Mouse (Mus musculus) heart, embryonic 15.5 days (tissue): ENCODE measurements at regions not wholly inside any gene's neighbourhood (a gene's known extent, or its start where the extent isn't known, plus 50 kb on each side); places are given as distances from the start of the nearest gene placed in this dataset.

Experiments used
- ATAC-seq: fragments of 200-750 bp; cut with Nextera tagmentation; replicated peaks from 2 replicates; pipeline ENCODE4 v1.8.0; 2017; ENCODE audit warnings: low read depth, moderate TSS enrichment; ENCODE audit not compliant: insufficient number of reproducible peaks, insufficient read depth, low FRiP score
- H3K27ac ChIP-seq: fragments of 300-500 bp; sonication (generic); 2 replicates; pipeline ENCODE4 v1.5.1; 2015; ENCODE audit warnings: mild to moderate bottlenecking, inconsistent platforms
- H3K27me3 ChIP-seq: fragments of 300-500 bp; sonication (generic); 2 replicates; pipeline ENCODE4 v1.6.1; 2015; ENCODE audit warnings: inconsistent platforms
- H3K36me3 ChIP-seq: fragments of 300-500 bp; sonication (generic); 2 replicates; pipeline ENCODE4 v1.6.1; 2015; ENCODE audit warnings: mild to moderate bottlenecking, inconsistent platforms
- H3K4me1 ChIP-seq: fragments of 300-500 bp; sonication (generic); replicated peaks from 2 replicates; pipeline ENCODE4 v1.6.1; 2015; ENCODE audit warnings: inconsistent platforms
- H3K4me2 ChIP-seq: fragments of 300-500 bp; sonication (generic); 2 replicates; pipeline ENCODE4 v1.6.1; 2015; ENCODE audit warnings: inconsistent platforms, mild to moderate bottlenecking, moderate library complexity
- H3K4me3 ChIP-seq: fragments of 300-500 bp; sonication (generic); 2 replicates; pipeline ENCODE4 v1.5.1; 2015; ENCODE audit warnings: mild to moderate bottlenecking, inconsistent platforms
- H3K9ac ChIP-seq: fragments of 300-500 bp; sonication (generic); 2 replicates; pipeline ENCODE4 v1.6.1; 2015; ENCODE audit warnings: mild to moderate bottlenecking, inconsistent platforms
- H3K9me3 ChIP-seq: fragments of 300-500 bp; sonication (generic); replicated peaks from 2 replicates; pipeline ENCODE4 v1.6.1; 2016; ENCODE audit warnings: inconsistent platforms
- WGBS: fragments of 180-500 bp; shearing (Covaris S2); methylation state at CpG from one replicate; pipeline ENCODE4 v1.1.7; 2015; ENCODE audit warnings: mixed read lengths; 5-methylcytosine and 5-hydroxymethylcytosine counted together

DNA sequence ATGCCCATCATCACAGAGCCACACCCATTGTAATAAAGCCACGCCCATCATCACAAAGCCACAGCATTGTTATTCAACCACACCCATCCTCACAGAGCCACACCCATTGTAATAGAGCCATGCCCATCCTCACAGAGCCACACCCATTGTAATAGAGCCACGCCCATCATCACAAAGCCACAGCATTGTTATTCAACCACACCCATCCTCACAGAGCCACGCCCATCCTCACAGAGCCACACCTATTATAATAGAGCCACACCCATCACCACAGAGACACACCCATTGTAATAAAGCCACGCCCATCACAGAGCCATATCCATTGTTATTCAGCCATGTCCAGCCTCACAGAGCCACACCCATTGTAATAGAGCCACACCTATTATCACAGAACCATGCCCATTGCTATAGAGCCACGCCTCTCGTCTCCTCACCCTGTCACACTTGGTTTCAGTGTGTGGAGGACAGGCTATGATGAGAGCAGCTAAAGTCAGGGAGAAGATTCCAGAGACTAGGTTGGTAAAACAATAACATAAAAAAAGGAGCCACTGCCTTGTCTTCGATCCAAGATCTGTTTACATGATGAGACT lies 85.6 kb downstream of the Gxylt1 start:
- H3K27ac ChIP-seq: no peak overlapping the region
- WGBS: 81% methylated on average over 7 of the region's 7 CpGs
- H3K9ac ChIP-seq: no peak overlapping the region
- no peaks in the 10 kb centered on the region for H3K36me3 ChIP-seq
- no peaks in the 10 kb centered on the region for H3K27me3 ChIP-seq
- ATAC-seq: no peak
- no peaks in the 10 kb centered on the region for H3K4me1 ChIP-seq
- no peak overlapping the region for H3K4me3 ChIP-seq
- no peaks in the 10 kb centered on the region for H3K9me3 ChIP-seq
- no peak overlapping the region for H3K4me2 ChIP-seq

DNA sequence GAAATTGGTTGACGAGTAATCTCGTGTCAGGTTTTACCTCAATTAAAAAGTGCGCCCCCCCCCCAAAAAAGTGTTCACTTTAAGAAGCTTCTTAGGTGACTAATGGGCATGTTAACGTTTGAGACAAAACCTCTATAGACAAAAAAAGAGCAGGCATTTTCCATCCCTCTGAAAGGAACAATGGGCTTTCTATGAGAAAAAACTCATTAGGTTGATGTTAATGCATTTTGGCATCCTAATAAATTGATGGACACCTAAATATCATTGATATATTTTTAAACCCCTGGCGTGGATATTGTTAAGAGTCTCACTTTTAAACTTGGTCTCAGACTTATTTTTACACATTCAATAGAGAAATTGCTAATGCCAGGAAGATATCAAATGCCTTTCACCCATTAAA lies 98.8 kb downstream of the Gxylt1 start:
- no peak overlapping the region for H3K9ac ChIP-seq
- no peaks in the 10 kb centered on the region for H3K4me1 ChIP-seq
- WGBS: 84% methylated on average over 5 of the region's 5 CpGs
- H3K27ac ChIP-seq: no peak overlapping the region
- H3K4me2 ChIP-seq: no peak overlapping the region
- H3K4me3 ChIP-seq: no peak overlapping the region
- H3K27me3 ChIP-seq: no peaks in the 10 kb centered on the region
- H3K36me3 ChIP-seq: no peaks in the 10 kb centered on the region
- ATAC-seq: no peak
- no peaks in the 10 kb centered on the region for H3K9me3 ChIP-seq

DNA sequence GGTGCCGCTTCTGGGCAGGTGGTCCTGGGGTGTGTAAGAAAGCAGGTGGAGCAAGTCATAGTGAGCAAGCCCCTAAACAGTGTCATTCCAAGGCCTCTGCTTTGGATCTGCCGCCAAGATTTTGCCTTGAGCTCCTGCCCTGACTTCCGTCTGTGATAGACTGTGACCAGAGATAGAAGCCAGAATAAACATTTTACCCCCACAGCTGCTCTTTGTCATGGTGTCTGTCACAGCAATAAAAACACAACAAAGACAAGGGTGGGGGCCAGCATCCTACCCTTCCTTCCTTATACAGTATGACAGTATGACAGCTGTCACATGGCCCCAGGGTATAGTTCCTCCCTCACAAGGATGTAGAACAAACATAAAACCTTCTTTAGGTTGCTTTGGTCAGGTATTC lies 106.2 kb downstream of the Gxylt1 start:
- 39% methylated on average over 3 of the region's 3 CpGs for WGBS

DNA sequence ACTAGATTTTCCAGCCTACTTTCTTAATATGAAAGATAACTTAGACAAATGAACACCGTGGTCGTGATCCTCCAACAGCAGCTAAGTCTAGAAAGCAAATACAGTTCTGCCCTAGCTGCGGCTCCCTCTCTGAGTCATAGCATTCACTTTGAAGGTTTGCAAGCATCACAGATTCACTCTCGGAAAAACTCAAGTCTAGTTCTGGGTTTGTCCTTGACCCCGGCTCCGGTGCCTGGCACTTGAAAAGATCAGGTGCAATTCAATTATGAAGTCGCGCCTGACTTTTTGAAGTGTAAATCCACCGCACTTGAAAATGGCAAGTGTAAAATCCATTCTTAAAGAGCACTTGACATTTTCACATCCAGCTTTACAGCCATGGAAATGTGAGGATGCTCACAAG lies 107.5 kb downstream of the Gxylt1 start:
- Histone ChIP-seq H3K9ac (no peak overlapping the region), H3K27ac (no peak overlapping the region), H3K36me3 (no peaks in the 10 kb centered on the region), H3K4me3 (no peak overlapping the region), H3K4me1 (no peaks in the 10 kb centered on the region), H3K27me3 (no peaks in the 10 kb centered on the region), H3K4me2 (no peak overlapping the region), H3K9me3 (no peaks in the 10 kb centered on the region)
- 83% methylated on average over 9 of the region's 9 CpGs for WGBS
- no peak for ATAC-seq

More for the DNA sequence above, 106.2 kb downstream of the Gxylt1 start:
- no peaks in the 10 kb centered on the region for H3K27me3 ChIP-seq
- H3K4me3 ChIP-seq: no peak overlapping the region
- H3K36me3 ChIP-seq: no peaks in the 10 kb centered on the region
- peak; percentile 77 for ATAC-seq
- no peak overlapping the region for H3K4me2 ChIP-seq
- H3K27ac ChIP-seq: no peak overlapping the region
- H3K9ac ChIP-seq: no peak overlapping the region
- no peaks in the 10 kb centered on the region for H3K4me1 ChIP-seq
- no peaks in the 10 kb centered on the region for H3K9me3 ChIP-seq

DNA sequence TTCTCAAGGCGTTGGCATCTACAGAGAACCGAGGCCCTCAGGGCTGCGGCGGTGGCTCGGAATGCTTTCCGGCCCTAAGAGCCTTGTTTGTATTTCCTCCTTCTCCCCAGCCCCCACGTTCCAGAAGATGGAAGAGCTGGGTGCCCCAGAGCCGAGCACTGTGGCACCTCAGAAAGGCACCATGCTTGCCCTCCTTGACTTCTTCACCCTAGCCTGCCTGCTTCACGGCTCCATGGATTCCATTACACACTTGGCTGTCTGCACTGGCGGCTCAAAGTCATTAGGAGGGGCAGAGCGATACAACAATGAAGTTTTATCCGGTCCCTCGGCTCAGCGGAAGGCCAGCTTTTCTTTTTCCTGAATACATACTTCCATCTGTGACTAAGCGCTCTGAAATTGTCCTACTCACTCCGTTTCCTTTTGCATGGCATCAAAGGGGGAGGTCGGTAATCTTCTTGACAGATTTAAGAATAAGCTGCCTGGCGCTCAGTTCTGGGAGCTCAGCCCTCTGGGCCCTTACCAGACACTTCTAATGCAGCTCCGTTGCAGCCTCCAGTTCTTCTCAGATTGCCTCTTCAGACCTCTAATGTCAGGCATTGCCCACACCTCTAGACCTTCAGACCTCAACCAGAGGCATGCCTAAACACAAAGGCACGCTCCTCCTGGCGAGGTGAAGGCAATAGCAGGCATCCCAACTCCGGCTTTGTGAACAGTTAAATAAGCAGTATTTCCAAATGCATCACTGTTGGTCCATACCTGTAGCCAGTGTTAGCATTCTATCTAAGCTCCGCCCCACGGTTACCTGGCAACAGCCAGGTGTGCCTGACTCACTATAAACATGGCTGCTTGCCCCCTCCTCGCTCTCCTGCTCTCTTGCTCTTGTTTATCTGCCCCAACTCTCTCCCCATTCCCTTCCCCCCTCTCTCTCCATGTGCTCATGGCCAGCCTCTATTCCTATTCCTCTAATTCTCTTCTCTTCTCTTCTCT lies 112.8 kb downstream of the Gxylt1 start:
- 62% methylated on average over 25 of the region's 25 CpGs for WGBS
- no peaks in the 10 kb centered on the region for H3K36me3 ChIP-seq
- H3K4me2 ChIP-seq: peak overlapping the region; percentile 40
- no peaks in the 10 kb centered on the region for H3K4me1 ChIP-seq
- no peak overlapping the region for H3K9ac ChIP-seq
- no peaks in the 10 kb centered on the region for H3K27me3 ChIP-seq
- H3K4me3 ChIP-seq: no peak overlapping the region
- ATAC-seq: no peak
- H3K27ac ChIP-seq: peak overlapping the region; percentile 70
- H3K9me3 ChIP-seq: no peaks in the 10 kb centered on the region

DNA sequence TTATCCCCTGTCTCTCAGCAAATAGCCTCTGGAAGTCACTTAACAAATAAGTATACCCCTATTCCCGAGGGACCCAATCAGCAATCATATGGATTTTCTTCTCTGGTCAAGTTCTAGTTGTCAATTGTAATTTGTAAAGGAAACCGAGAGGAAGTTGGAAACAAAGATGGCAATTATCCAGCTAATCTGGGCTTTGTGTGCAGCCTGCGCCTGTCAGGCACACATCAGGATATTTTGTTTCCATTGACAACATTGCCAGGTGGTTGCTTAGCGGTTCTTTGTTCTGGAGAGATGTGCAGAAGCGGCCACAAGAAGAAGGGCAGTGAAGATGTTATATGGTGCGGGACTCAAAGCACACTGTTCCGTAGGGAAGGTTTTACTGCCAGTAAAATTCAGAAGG lies 113.7 kb downstream of the Gxylt1 start:
- Histone ChIP-seq H3K4me1 (no peaks in the 10 kb centered on the region), H3K9me3 (no peaks in the 10 kb centered on the region), H3K4me3 (no peak overlapping the region), H3K27me3 (no peaks in the 10 kb centered on the region), H3K9ac (no peak overlapping the region), H3K4me2 (no peak overlapping the region), H3K27ac (peak overlapping the region; percentile 70; the same call in 1 of the 2 replicates), H3K36me3 (no peaks in the 10 kb centered on the region)
- 65% methylated on average over 7 of the region's 7 CpGs for WGBS
- no peak for ATAC-seq

DNA sequence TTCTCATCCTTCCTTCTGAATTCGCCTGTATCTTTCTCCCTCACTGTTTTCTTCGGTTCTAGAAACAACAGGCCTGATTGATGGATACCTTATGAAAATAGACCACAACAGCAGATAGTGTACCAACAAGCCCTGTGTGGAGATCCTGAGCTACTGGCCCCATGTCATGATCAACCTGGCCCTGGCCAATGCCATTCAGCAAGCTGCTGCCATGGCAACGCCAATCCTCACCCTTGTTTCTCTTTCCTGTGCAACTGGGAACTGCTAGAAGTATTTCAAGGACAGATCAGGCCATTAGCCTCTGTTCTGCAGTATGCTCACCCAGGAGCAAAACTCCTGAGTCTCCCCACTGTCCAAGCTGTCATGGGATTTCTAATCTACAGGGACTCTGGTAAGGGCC lies 119.2 kb downstream of the Gxylt1 start:
- Histone ChIP-seq H3K4me3 (no peak overlapping the region), H3K27me3 (no peaks in the 10 kb centered on the region), H3K9me3 (no peaks in the 10 kb centered on the region), H3K4me1 (no peaks in the 10 kb centered on the region), H3K36me3 (no peaks in the 10 kb centered on the region), H3K9ac (no peak overlapping the region), H3K4me2 (no peak overlapping the region), H3K27ac (no peak overlapping the region)
- ATAC-seq: no peak
- WGBS: 79% methylated on average over 3 of the region's 3 CpGs

DNA sequence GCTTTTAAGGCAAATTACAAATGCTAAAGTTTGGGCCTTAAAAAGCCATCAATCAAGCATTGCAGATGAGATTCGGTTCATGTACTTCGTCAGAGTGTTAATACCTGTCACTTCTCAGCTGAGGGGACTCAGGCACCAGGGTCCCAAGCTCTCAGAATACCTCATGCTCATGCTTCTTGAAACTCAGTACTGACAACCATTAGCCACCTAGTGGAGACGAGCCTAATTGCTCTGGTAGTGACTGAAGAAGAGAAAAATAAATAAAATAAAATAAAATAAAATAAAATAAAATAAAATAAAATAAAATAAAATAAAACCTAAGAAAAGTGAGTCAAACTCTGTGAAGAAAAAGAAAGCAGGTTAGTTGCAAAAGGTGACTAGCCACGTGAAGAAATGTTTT lies 121.0 kb downstream of the Gxylt1 start:
- H3K36me3 ChIP-seq: no peaks in the 10 kb centered on the region
- H3K27ac ChIP-seq: no peak overlapping the region
- H3K4me3 ChIP-seq: no peak overlapping the region
- H3K9ac ChIP-seq: no peak overlapping the region
- ATAC-seq: no peak
- no peaks in the 10 kb centered on the region for H3K4me1 ChIP-seq
- 51% methylated on average over 4 of the region's 4 CpGs for WGBS
- no peaks in the 10 kb centered on the region for H3K9me3 ChIP-seq
- H3K4me2 ChIP-seq: no peak overlapping the region
- no peaks in the 10 kb centered on the region for H3K27me3 ChIP-seq

DNA sequence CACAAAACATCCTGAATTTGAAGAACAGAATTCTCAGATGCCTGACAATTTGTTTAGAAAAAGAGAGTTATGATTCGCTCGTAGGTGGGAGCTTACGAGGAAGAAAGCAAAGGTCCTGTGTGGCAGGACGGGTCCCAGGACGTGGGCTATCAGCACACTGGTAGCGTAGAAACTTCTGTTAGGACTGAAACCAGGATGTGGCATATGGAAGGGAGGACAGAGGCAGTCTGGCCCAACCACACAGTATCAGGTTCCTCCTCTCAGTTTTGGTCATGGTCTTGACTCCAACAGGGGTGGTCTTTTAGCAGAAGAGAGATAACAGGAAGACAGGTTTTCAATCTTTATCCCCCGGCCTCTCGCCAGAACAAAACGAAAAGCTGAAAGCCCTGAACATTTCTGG lies 130.1 kb downstream of the Gxylt1 start:
- 64% methylated on average over 9 of the region's 9 CpGs for WGBS
- Histone ChIP-seq H3K9ac (no peak overlapping the region), H3K27me3 (no peaks in the 10 kb centered on the region), H3K27ac (no peak overlapping the region), H3K4me3 (no peak overlapping the region), H3K4me1 (no peaks in the 10 kb centered on the region), H3K4me2 (no peak overlapping the region), H3K9me3 (no peaks in the 10 kb centered on the region), H3K36me3 (no peaks in the 10 kb centered on the region)
- ATAC-seq: no peak

DNA sequence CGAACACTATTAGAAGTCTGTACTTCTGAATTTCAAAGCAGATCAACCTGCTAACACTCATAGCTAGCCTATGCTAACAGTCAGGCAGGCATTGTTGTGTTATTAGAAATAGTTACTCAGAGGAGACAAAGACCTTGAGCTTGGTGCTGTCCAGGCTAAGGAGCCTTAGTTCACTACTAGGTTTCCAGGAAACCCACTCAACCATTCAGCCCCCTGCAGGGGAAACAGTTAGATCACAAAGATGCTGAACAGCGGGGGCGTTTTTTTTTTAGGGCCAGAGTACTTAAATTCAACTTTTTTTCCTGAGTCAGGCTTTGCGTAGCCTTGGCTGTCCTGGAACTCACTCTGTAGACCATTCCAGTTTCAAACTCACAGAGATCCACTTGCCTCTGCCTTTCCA lies 130.7 kb downstream of the Gxylt1 start:
- 78% methylated on average over 4 of the region's 4 CpGs for WGBS
- no peak for ATAC-seq

DNA sequence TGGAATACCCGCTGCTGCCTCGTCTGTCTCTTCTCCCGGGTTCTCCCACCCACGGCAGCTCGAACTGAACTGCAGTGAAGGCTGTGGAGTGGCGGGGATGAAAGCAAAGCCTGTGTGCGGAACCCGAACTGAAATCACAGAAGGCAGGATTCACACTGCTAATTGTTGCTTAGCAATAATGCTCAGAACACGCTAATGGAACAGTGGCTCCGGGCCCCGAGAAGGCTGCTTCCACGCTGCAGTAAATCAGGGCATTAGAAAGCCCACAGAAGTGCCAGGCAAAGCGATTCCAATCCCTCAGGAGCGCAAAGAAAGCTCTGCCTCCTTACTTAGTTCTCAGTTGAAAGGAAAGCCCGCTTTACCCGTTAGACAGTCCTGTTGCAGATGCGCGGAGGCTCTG lies 141.6 kb downstream of the Gxylt1 start:
- WGBS: 77% methylated on average over 18 of the region's 18 CpGs
- Histone ChIP-seq H3K4me3 (no peak overlapping the region), H3K4me2 (no peak overlapping the region)

More for the DNA sequence above, 130.7 kb downstream of the Gxylt1 start:
- H3K9me3 ChIP-seq: no peaks in the 10 kb centered on the region
- H3K27ac ChIP-seq: no peak overlapping the region
- no peak overlapping the region for H3K4me2 ChIP-seq
- H3K27me3 ChIP-seq: no peaks in the 10 kb centered on the region
- H3K4me3 ChIP-seq: no peak overlapping the region
- H3K36me3 ChIP-seq: no peaks in the 10 kb centered on the region
- no peaks in the 10 kb centered on the region for H3K4me1 ChIP-seq
- no peak overlapping the region for H3K9ac ChIP-seq

DNA sequence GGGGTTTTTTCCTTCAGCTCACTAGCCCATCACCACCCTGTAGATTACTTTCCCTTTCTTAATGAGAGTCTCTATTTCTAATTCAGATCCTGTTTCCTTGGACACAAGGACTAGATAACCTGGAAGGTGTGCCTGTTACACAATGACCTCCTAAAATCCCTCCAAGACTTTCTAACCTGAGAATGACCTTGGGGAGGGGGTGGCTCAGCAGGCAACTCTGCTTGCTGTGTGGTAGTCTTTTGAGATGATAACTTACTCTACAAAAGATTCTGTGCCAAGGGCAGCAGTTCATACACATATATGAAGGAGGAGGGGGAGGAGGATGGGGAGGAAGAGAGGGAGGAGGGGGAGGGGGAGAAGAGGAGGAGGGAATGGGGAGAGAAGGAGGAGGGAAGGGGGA lies 143.9 kb downstream of the Gxylt1 start:
- Histone ChIP-seq H3K27me3 (no peaks in the 10 kb centered on the region), H3K9ac (no peak overlapping the region), H3K4me2 (no peak overlapping the region), H3K27ac (no peak overlapping the region), H3K9me3 (no peaks in the 10 kb centered on the region), H3K4me3 (no peak overlapping the region), H3K4me1 (no peaks in the 10 kb centered on the region), H3K36me3 (no peaks in the 10 kb centered on the region)
- no peak for ATAC-seq

More for the DNA sequence above, 141.6 kb downstream of the Gxylt1 start:
- no peak for ATAC-seq
- Histone ChIP-seq H3K27me3 (no peaks in the 10 kb centered on the region), H3K9ac (no peak overlapping the region), H3K27ac (no peak overlapping the region), H3K4me1 (no peaks in the 10 kb centered on the region), H3K9me3 (no peaks in the 10 kb centered on the region), H3K36me3 (no peaks in the 10 kb centered on the region)
